Mouse (Mus musculus) stomach, embryonic 15.5 days (tissue): ENCODE measurements around the gene Gm20388. TPM values are rescaled to one million over a fixed set of nuclear protein-coding genes. Genes with fewer than 3 reads are reported as not detected.

Experiments used
- ATAC-seq: fragments of 200-750 bp; cut with Nextera tagmentation; 2 replicates; pipeline ENCODE4 v1.8.0; 2017; ENCODE audit warnings: low read depth, moderate number of reproducible peaks, moderate TSS enrichment; ENCODE audit not compliant: insufficient read depth, low FRiP score
- H3K27ac ChIP-seq: fragments of 300-500 bp; sonication (generic); 2 replicates; pipeline ENCODE4 v1.5.1; 2015; ENCODE audit warnings: mild to moderate bottlenecking, inconsistent platforms
- H3K27me3 ChIP-seq: fragments of 300-500 bp; sonication (generic); replicated peaks from 2 replicates; pipeline ENCODE4 v1.6.1; 2015; ENCODE audit warnings: inconsistent platforms
- H3K36me3 ChIP-seq: fragments of 300-500 bp; sonication (generic); 2 replicates; pipeline ENCODE4 v1.6.1; 2015; ENCODE audit warnings: inconsistent platforms
- H3K4me1 ChIP-seq: fragments of 300-500 bp; sonication (generic); 2 replicates; pipeline ENCODE4 v1.6.1; 2015; ENCODE audit warnings: inconsistent platforms
- H3K4me2 ChIP-seq: fragments of 300-500 bp; sonication (generic); 2 replicates; pipeline ENCODE4 v1.6.1; 2015; ENCODE audit warnings: mild to moderate bottlenecking, inconsistent platforms
- H3K4me3 ChIP-seq: fragments of 300-500 bp; sonication (generic); replicated peaks from 2 replicates; pipeline ENCODE4 v1.5.1; 2015; ENCODE audit warnings: inconsistent platforms
- H3K9ac ChIP-seq: fragments of 300-500 bp; sonication (generic); 2 replicates; pipeline ENCODE4 v1.6.1; 2015; ENCODE audit warnings: inconsistent platforms
- H3K9me3 ChIP-seq: fragments of 300-500 bp; sonication (generic); 2 replicates; pipeline ENCODE4 v1.6.1; 2016; ENCODE audit warnings: inconsistent platforms
- WGBS: fragments of 180-500 bp; shearing (Covaris S2); methylation state at CpG from one replicate; pipeline ENCODE4 v1.1.7; 2015; 5-methylcytosine and 5-hydroxymethylcytosine counted together
- polyA plus RNA-seq: library from polyadenylated mRNA; unstranded; fragments of >200 nt; fragmentation: Nextera tagmentation; extraction: Ambion mirVana; gene quantifications from 2 replicates; pipeline ENCODE4 v1.2.1, GENCODE M21; 2015

The Gm20388 gene
- polyA plus RNA-seq, 1 experiment from 2014 or later: not detected

DNA sequence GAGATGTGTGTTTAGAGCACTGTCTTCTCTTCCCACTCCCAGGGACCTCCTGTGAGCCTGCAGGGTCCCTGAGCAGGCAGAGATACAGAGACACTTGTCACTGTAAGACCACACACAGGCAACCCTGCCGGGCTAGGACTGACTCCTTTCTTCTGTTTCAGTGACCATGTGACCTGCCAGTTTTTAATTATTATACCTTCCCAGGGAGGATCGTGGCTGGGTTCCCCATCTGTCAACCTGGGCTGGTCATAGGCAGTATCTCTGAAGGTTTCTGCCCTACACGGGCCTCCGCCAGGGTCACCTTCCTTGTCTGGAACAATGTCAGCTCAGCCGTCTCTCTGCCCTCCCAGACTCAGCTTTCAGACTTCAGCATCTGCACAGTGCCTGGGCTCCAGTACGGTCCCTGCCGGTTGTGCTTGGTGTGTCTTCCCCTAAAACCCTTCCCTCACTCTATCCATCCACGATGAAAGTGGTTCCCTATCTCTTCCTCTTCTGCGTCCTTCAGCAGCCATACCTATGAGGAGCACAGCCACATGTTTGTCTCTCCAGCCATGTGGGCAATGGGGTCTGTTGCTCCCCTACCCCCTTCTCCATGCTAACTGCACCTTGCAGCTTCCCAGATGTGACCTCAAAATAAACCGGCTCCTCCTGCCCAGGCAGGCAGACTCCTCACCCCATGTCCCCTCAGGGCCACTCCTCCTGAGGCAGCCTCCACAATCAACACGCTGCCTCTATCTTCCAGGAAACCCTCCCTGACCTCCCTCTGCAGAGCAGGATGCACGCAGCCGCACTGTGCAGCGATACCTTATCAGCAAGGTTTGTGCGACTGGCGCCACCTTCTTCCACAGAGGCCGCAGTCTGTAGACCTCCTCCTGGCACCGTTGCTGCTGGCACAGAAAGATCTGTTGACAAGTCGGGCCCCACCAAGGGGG, 2825.2 kb downstream of the Gm20388 start:
- peak; percentile 87 for ATAC-seq
- H3K9ac ChIP-seq: no peak overlapping the region
- 36% methylated on average over 19 of the region's 19 CpGs for WGBS

DNA sequence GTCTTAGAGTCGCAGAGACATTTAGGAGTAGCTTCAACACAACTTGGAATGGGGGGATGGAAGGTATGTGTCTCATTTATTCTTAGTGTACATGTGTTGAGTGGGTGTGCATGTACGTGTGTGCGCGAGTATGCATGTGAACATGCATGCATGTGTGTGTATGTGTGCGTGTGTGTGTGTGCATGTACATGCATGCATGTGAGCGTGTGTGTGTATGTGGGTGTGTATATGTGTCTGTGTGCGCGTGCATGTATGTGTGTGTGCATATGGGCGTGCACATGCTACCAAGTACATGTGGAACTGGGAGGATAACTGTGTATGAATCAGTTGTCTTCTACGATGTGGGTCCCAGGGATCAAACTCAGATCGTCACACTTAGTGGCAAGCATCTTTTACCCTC, 2826.0 kb downstream of the Gm20388 start:
- H3K27me3 ChIP-seq: 0 out of 2 replicates have a peak, but pooled peaks cover 5% of the 10 kb centered on the region
- ATAC-seq: no peak
- WGBS: 87% methylated on average over 11 of the region's 11 CpGs
- H3K4me2 ChIP-seq: 0 out of 2 replicates have a peak overlapping the region, but pooled peaks have one; percentile 27
- H3K4me1 ChIP-seq: 0 out of 2 replicates have a peak, but pooled peaks cover 4% of the 10 kb centered on the region
- H3K36me3 ChIP-seq: no peaks in the 10 kb centered on the region
- no peak overlapping the region for H3K27ac ChIP-seq
- no peak overlapping the region for H3K9ac ChIP-seq
- no peaks in the 10 kb centered on the region for H3K9me3 ChIP-seq
- H3K4me3 ChIP-seq: no peak overlapping the region

More for the DNA sequence above, 2825.2 kb downstream of the Gm20388 start:
- H3K4me1 ChIP-seq: 0 out of 2 replicates have a peak, but pooled peaks cover 4% of the 10 kb centered on the region
- H3K4me3 ChIP-seq: no peak overlapping the region
- H3K4me2 ChIP-seq: peak overlapping the region; percentile 27; the same call in 1 of the 2 replicates
- H3K36me3 ChIP-seq: no peaks in the 10 kb centered on the region
- no peaks in the 10 kb centered on the region for H3K9me3 ChIP-seq
- 0 out of 2 replicates have a peak overlapping the region, but pooled peaks have one; percentile 21 for H3K27ac ChIP-seq
- H3K27me3 ChIP-seq: 0 out of 2 replicates have a peak, but pooled peaks cover 5% of the 10 kb centered on the region

DNA sequence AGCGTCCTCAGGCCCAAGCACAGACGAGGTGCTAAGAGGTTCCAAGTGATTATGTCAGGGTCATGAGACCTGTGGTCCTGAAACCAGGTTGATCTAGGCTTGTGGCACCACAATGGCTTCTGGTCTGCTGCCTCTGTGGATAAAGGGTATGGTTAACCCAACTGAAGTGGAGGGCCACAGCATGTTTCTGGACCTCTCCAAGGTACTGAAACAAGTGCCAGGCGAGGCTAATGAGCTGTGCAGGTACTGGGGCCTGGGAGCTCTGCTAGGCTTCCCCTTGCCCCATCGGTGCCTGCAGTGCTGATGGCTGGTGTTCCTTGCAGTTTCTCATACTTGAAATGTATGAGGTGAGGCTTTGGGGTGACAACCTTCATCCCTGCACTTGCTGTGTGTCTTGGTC, 2826.4 kb downstream of the Gm20388 start:
- no peak for ATAC-seq
- no peak overlapping the region for H3K4me3 ChIP-seq
- H3K27me3 ChIP-seq: 0 out of 2 replicates have a peak, but pooled peaks cover 5% of the 10 kb centered on the region
- no peak overlapping the region for H3K9ac ChIP-seq
- no peak overlapping the region for H3K27ac ChIP-seq
- 49% methylated on average over 4 of the region's 4 CpGs for WGBS
- no peaks in the 10 kb centered on the region for H3K9me3 ChIP-seq
- 0 out of 2 replicates have a peak, but pooled peaks cover 4% of the 10 kb centered on the region for H3K4me1 ChIP-seq
- H3K4me2 ChIP-seq: no peak overlapping the region
- H3K36me3 ChIP-seq: no peaks in the 10 kb centered on the region

DNA sequence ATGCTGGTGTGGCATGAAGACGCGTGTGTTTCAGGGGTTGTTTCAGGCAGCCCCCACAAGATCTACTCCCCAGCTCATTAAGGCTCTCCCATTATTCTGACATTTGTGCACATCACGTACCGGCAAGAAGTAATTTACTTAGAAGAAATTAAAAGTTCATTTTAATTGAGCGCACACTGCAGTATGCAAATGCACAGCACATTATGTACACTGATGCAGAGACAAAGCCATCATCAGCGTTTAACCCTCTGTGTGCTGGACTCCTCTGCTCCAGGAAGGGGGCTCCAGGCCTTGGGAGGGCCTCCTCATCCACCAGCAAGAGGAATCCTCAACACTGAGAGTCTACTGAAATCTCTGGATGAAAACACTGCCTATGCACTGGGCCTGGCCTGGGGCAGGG, 2827.2 kb downstream of the Gm20388 start:
- H3K4me2 ChIP-seq: no peak overlapping the region
- WGBS: 86% methylated on average over 6 of the region's 6 CpGs
- no peak for ATAC-seq
- peaks cover 10% of the 10 kb centered on the region; the same call in 1 of the 2 replicates for H3K27me3 ChIP-seq
- 0 out of 2 replicates have a peak, but pooled peaks cover 4% of the 10 kb centered on the region for H3K4me1 ChIP-seq
- H3K4me3 ChIP-seq: no peak overlapping the region
- H3K9ac ChIP-seq: no peak overlapping the region
- no peak overlapping the region for H3K27ac ChIP-seq
- no peaks in the 10 kb centered on the region for H3K36me3 ChIP-seq
- no peaks in the 10 kb centered on the region for H3K9me3 ChIP-seq

DNA sequence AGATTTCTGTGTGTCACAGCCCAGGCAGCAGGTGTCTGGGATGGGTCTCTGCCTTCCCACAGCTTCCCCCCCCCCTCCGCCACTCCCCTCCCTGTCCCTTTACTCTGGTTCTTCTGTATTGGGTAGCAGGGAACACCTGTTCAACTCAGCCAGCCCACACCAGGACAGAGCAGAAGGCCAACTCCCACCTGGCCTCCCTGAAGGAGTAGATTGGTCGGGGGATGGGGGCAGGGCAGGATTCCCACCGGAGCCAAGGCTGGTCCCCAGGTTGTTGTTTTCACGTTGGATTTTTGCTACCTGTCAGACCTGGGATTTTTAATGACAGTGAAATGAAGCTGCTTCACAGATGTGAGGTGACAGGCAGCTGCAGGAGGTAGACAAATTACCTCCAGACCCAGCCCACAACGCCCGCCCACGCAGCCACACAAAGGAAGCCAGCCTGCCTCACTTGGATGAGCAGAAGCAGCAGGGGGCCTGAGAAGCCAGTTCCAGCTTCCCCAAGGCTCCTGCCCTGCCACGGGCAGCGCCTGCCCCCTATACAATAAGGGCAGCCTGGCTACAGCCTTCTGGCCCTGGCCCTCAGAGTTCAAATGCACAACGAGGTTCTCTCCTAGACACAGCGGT, 2828.6 kb downstream of the Gm20388 start:
- no peak overlapping the region for H3K27ac ChIP-seq
- 0 out of 2 replicates have a peak, but pooled peaks cover 4% of the 10 kb centered on the region for H3K4me1 ChIP-seq
- ATAC-seq: no peak
- no peaks in the 10 kb centered on the region for H3K36me3 ChIP-seq
- no peak overlapping the region for H3K4me3 ChIP-seq
- peaks cover 20% of the 10 kb centered on the region; the same call in 1 of the 2 replicates for H3K27me3 ChIP-seq
- no peak overlapping the region for H3K9ac ChIP-seq
- no peaks in the 10 kb centered on the region for H3K9me3 ChIP-seq
- no peak overlapping the region for H3K4me2 ChIP-seq
- WGBS: 21% methylated on average over 11 of the region's 11 CpGs

DNA sequence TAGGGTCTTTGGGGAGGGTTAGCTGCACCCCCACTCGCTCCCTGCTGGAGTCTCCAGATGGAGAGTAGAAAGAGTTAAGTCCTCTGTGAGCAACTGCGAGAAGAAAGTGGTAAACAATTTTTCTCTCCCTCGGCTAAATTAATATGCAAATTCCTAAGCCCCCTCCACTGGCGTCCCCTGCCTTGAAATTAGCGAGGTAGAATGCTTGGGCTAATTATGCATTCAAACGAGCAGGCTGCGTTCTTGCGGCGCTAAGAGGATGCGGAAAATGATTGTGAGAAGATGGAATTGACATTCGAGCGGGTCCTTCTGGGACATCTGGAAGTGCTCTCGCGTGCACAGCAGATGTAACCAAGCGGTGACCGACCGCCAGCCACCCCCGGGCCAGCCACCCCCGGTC, 2831.8 kb downstream of the Gm20388 start:
- Histone ChIP-seq H3K9ac (no peak overlapping the region), H3K4me2 (no peak overlapping the region), H3K4me1 (no peaks in the 10 kb centered on the region), H3K9me3 (no peaks in the 10 kb centered on the region), H3K27ac (no peak overlapping the region), H3K4me3 (no peak overlapping the region), H3K36me3 (no peaks in the 10 kb centered on the region), H3K27me3 (peaks cover 40% of the 10 kb centered on the region)
- ATAC-seq: no peak
- 25% methylated on average over 19 of the region's 19 CpGs for WGBS

DNA sequence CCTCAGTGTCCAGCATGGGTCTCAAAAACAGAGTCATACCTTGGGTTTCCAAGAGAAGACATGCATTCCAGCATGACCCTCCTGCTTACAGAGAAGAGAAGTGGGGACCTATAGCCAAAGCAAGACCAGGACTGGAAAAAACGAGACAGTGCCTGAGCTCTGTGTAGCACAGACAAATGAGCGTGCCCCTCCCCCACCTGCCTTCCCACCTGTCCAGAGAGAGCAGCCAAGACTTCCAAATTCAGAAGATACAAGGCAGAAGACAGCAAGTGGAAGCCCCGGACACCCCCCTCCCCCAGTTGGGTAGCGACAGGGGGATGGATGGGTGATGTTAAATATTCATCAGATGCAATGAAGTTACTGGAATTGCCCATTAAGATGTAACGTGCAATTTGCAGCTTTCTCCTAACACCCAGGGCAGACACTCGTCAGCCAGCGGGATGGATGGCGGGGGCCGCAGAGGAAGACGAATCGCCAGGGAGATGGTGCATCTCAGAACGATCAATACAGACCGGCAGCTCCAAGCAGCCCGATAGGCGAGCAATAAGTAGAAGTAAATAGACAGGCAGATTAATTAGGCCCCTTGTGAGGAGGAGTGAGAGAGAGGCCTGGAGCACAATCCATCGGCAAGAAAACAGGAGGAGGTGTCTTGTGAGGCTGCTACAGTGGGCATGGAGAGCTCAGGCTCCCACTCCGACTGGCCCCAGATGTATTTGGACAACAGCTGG, 2834.5 kb downstream of the Gm20388 start:
- no peak overlapping the region for H3K4me3 ChIP-seq
- H3K4me1 ChIP-seq: no peaks in the 10 kb centered on the region
- no peak overlapping the region for H3K9ac ChIP-seq
- no peaks in the 10 kb centered on the region for H3K36me3 ChIP-seq
- no peak overlapping the region for H3K4me2 ChIP-seq
- H3K27ac ChIP-seq: no peak overlapping the region
- H3K27me3 ChIP-seq: peaks cover 40% of the 10 kb centered on the region
- no peak for ATAC-seq
- no peaks in the 10 kb centered on the region for H3K9me3 ChIP-seq
- 27% methylated on average over 17 of the region's 17 CpGs for WGBS

DNA sequence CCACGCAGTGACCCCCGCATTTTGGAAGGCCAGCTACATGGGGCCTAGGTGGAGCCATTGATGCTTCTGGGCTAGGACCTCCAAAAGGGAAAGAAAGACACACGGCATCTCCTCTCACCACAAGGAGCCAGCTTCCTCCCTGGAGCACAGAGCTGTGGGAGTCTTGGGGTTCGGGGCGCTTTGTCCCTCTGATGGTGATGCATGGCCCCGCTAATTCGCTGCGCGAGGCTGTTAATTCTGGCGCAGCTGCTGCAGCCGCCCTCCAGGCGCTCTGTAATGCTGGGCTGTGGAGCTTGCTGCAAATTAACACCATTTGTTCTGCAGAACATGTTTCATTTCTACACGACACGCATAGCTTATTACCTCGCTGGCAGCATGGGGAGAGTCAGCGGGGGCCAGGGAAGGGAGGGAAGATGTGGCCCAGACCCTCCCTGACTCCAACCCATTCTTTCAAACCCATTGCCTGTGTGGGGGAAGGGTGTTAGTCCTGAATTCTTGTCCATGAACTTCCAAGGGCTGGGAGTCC, 2835.2 kb downstream of the Gm20388 start:
- Histone ChIP-seq H3K27me3 (peaks cover 40% of the 10 kb centered on the region), H3K36me3 (no peaks in the 10 kb centered on the region), H3K4me3 (no peak overlapping the region), H3K4me1 (no peaks in the 10 kb centered on the region), H3K9me3 (no peaks in the 10 kb centered on the region), H3K4me2 (no peak overlapping the region), H3K27ac (no peak overlapping the region), H3K9ac (no peak overlapping the region)
- no peak for ATAC-seq
- WGBS: 20% methylated on average over 16 of the region's 16 CpGs

DNA sequence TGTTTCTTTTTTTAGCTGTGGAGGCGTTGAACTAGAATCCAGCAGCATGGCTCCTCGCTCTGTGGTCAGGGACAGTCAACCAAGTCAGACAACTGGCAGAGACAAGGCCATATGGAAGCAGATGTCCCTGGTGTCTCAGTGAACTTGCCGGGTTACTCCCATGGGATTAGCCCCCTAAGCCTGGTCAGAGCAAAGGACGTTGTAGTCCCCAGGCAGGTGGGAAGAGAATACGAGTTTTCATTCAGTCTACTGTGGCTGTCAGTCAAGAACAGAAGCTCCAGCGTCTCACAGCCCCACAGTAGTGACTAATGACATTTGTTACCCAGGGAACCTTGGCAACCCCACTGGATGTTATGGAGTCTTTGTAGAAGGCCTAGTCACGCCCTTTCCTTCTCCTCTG, 2835.8 kb downstream of the Gm20388 start:
- no peak overlapping the region for H3K27ac ChIP-seq
- no peak overlapping the region for H3K9ac ChIP-seq
- H3K36me3 ChIP-seq: no peaks in the 10 kb centered on the region
- no peak overlapping the region for H3K4me3 ChIP-seq
- ATAC-seq: no peak
- H3K4me2 ChIP-seq: no peak overlapping the region
- no peaks in the 10 kb centered on the region for H3K4me1 ChIP-seq
- WGBS: 62% methylated on average over 7 of the region's 7 CpGs
- H3K27me3 ChIP-seq: peaks cover 40% of the 10 kb centered on the region
- H3K9me3 ChIP-seq: no peaks in the 10 kb centered on the region

DNA sequence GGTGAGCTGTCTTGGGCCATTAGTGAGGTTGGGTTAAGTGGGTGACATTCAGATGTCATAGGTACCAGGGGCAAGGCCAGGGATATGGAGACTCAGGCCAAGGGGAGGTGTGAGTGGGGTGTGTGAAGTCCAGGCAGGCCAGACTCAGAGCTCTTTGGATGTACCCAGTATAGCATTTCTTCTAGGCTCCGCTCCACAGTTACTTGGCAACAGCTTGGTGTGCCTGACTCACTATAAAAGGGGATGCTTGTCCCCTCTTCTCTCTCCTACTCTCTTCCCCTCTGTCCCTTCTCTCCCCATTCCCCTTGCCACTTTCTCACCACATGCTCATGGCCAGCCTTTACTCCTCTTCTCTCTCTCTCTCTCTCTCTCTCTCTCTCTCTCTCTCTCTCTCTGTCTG, 2837.2 kb downstream of the Gm20388 start:
- H3K27me3 ChIP-seq: peaks cover 37% of the 10 kb centered on the region
- H3K4me3 ChIP-seq: no peak overlapping the region
- no peaks in the 10 kb centered on the region for H3K9me3 ChIP-seq
- H3K36me3 ChIP-seq: no peaks in the 10 kb centered on the region
- H3K27ac ChIP-seq: no peak overlapping the region
- ATAC-seq: no peak
- WGBS: 86% methylated on average over 1 of the region's 1 CpGs
- no peak overlapping the region for H3K9ac ChIP-seq
- H3K4me1 ChIP-seq: no peaks in the 10 kb centered on the region
- H3K4me2 ChIP-seq: no peak overlapping the region

DNA sequence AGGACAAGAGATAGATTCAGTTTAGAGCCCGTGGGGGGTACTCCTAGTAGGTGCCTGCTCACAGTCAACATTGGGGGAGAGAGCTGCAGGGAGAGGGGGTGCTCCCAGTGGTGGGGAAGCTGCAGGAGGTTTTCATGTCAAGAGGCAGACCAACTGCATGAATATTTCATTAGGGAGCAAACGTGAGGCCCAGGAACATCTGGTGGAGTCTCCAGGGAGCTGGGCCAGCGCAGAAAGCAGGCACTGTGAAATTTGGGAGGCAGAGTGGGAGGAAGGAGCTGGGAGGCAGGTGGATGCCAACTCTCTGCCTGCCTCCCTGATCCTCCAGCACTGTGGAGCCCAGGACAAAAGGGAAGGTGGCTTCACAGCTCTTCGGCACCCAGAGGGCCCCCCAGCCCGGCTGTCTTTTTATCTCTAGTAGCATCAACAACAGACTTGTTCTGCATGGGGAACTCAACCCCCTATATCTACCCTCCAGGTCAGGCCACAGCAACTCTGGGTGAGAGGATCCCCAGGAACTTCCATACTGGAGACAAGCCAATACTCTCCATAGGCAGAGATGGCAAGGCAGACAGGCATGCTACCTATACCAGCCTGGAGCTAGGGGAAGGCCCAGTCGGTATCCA, 2838.8 kb downstream of the Gm20388 start:
- no peak for ATAC-seq
- Histone ChIP-seq H3K4me1 (no peaks in the 10 kb centered on the region), H3K27ac (no peak overlapping the region), H3K4me2 (no peak overlapping the region), H3K36me3 (no peaks in the 10 kb centered on the region), H3K9me3 (no peaks in the 10 kb centered on the region), H3K4me3 (no peak overlapping the region), H3K27me3 (peaks cover 27% of the 10 kb centered on the region; the same call in 1 of the 2 replicates), H3K9ac (no peak overlapping the region)
- WGBS: 65% methylated on average over 6 of the region's 6 CpGs
